Mouse (Mus musculus) Patski (cell line): ENCODE data around the gene Pim3. TPM values are rescaled to one million over a fixed set of nuclear protein-coding genes. Genes with fewer than 3 reads are reported as not detected.

ENCODE experiments used
- ATAC-seq: fragments of 100-300 bp; one replicate; pipeline ENCODE4 v1.8.0; 2021
- CTCF ChIA-PET: fragments of 350-600 bp; sonication (Branson Sonifier 250); formaldehyde crosslinking; loops from one replicate; lab custom pipeline; 2022; ENCODE audit warnings: inconsistent platforms; lab: Charles Lee
- POLR2A ChIA-PET: fragments of 350-600 bp; sonication (Branson Sonifier 250); formaldehyde crosslinking; loops from one replicate; lab custom pipeline; 2022; ENCODE audit warnings: antibody characterized with exemption, inconsistent platforms; lab: Charles Lee
- DNase-seq: peaks from one replicate; pipeline ENCODE4 v3.0.0-alpha.2; 2011; ENCODE audit warnings: low read depth, low spot score
- H3K27me3 ChIP-seq: fragments of 371-371 bp; one replicate; pipeline ENCODE4 v1.5.1; 2021
- CTCF ChIP-seq: fragments of 100-300 bp; IDR thresholded peaks from one replicate; pipeline ENCODE4 v1.5.1; 2021
- in situ Hi-C: fragments of 300-500 bp; cut with MboI; formaldehyde crosslinking; loops from 3 replicates; pipeline ENCODE4 v1.11.1; 2018; ENCODE audit warnings: low pct_unique_long_range_greater_than_20kb, mixed read lengths
- polyA plus RNA-seq: library from polyadenylated mRNA; unstranded; gene quantifications from one replicate; pipeline ENCODE4 v1.2.3, GENCODE M21; 2021

The Pim3 gene
- polyA plus RNA-seq, 1 experiment from 2014 or later, result 149 TPM

GRCm38 (mm10) chr15:88823376-88823775, 38.6 kb upstream of the Pim3 start:
- in situ Hi-C loops, result loop anchor here (10.0 kb wide), 3 partner anchors 241 to 551 kb away; partner anchors contain the start of genes Odf3b, Sco2 and Tymp
- CTCF ChIA-PET, result interaction anchor here (1.5 kb wide), 1 partner anchor 97 kb away, joined by 4 read pairs; no protein-coding TSS in a partner anchor

GRCm38 (mm10) chr15:88827466-88827865, 34.5 kb upstream of the Pim3 start:
- ChIA-PET POLR2A (interaction anchor here (0.7 to 1.2 kb wide), 6 partner anchors 39 to 108 kb away, joined by 3 to 5 read pairs (median 4); no protein-coding TSS in a partner anchor), CTCF (interaction anchor here (0.6 to 6.0 kb wide), 11 partner anchors 9 to 110 kb away, joined by 3 to 82 read pairs (median 4); partner anchors contain the start of genes Alg12 and Creld2)
- no peaks in the 10 kb centered on the region for H3K27me3 ChIP-seq
- in situ Hi-C loops, result loop anchor here (5.0 to 10.0 kb wide), 5 partner anchors 50 to 547 kb away; partner anchors contain the start of genes Odf3b, Sco2 and Tymp
- no peak for TF ChIP-seq CTCF
- DNase-seq (no peak), ATAC-seq (no peak)

More at GRCm38 (mm10) chr15:88823376-88823775, 38.6 kb upstream of the Pim3 start:
- H3K27me3 ChIP-seq, result no peaks in the 10 kb centered on the region
- DNase-seq, result no peak
- ATAC-seq, result no peak
- POLR2A ChIA-PET, result no interaction called here
- no peak for TF ChIP-seq CTCF

- no peak for ATAC-seq
- DNase-seq, result no peak
- TF ChIP-seq CTCF, result no peak
- in situ Hi-C loops, result loop anchor here (5.0 to 10.0 kb wide), 5 partner anchors 49 to 547 kb away; partner anchors contain the start of genes Odf3b, Sco2 and Tymp
- H3K27me3 ChIP-seq, result no peaks in the 10 kb centered on the region
- POLR2A ChIA-PET, result interaction anchor here (0.6 to 4.5 kb wide), 9 partner anchors 26 to 258 kb away, joined by 3 to 29 read pairs (median 4); no protein-coding TSS in a partner anchor
- CTCF ChIA-PET, result interaction anchor here (0.6 to 6.0 kb wide), 16 partner anchors 9 to 109 kb away, joined by 3 to 82 read pairs (median 4); partner anchors contain the start of genes Alg12 and Creld2
Observed at GRCm38 (mm10) chr15:88827991-88828799, 33.8 kb upstream of the Pim3 start.

- ChIA-PET POLR2A (interaction anchor here (0.6 to 4.5 kb wide), 8 partner anchors 25 to 257 kb away, joined by 3 to 44 read pairs (median 8); partner anchors contain the start of gene Pim3), CTCF (interaction anchor here (0.6 to 6.0 kb wide), 18 partner anchors 15 to 93 kb away, joined by 3 to 82 read pairs (median 4); partner anchors contain the start of gene Pim3)
- H3K27me3 ChIP-seq, result no peaks in the 10 kb centered on the region
- DNase-seq (no peak), ATAC-seq (peak; percentile 63)
- in situ Hi-C loops, result loop anchor here (5.0 to 10.0 kb wide), 5 partner anchors 48 to 546 kb away; partner anchors contain the start of genes Odf3b, Sco2 and Tymp
- TF ChIP-seq CTCF, result no peak
Observed at GRCm38 (mm10) chr15:88828800-88829705, 32.9 kb upstream of the Pim3 start.

- H3K27me3 ChIP-seq, result no peaks in the 10 kb centered on the region
- TF ChIP-seq CTCF, result no peak
- no peak for ATAC-seq
- no peak for DNase-seq
- in situ Hi-C loops, result loop anchor here (5.0 to 10.0 kb wide), 5 partner anchors 47 to 545 kb away; partner anchors contain the start of genes Odf3b, Sco2 and Tymp
- CTCF ChIA-PET, result interaction anchor here (0.6 to 6.0 kb wide), 12 partner anchors 14 to 92 kb away, joined by 3 to 82 read pairs (median 8); partner anchors contain the start of gene Pim3
- POLR2A ChIA-PET, result interaction anchor here (0.6 to 4.5 kb wide), 7 partner anchors 25 to 385 kb away, joined by 5 to 44 read pairs (median 9); partner anchors contain the start of gene Pim3
Observed at GRCm38 (mm10) chr15:88829791-88830440, 32.1 kb upstream of the Pim3 start.

- POLR2A ChIA-PET, result interaction anchor here (1.6 to 4.5 kb wide), 6 partner anchors 24 to 91 kb away, joined by 5 to 44 read pairs (median 19); partner anchors contain the start of gene Pim3
- CTCF ChIA-PET, result interaction anchor here (0.9 to 6.0 kb wide), 13 partner anchors 14 to 91 kb away, joined by 3 to 82 read pairs (median 6); partner anchors contain the start of gene Pim3
- no peaks in the 10 kb centered on the region for H3K27me3 ChIP-seq
- DNase-seq (no peak), ATAC-seq (peak; percentile 28)
- in situ Hi-C loops, result no loop called here
- no peak for TF ChIP-seq CTCF
Observed at GRCm38 (mm10) chr15:88830696-88831095, 31.3 kb upstream of the Pim3 start.

- POLR2A ChIA-PET, result interaction anchor here (2.7 to 4.5 kb wide), 3 partner anchors 23 to 34 kb away, joined by 29 to 44 read pairs (median 29); partner anchors contain the start of gene Pim3
- CTCF ChIA-PET, result interaction anchor here (0.9 to 6.0 kb wide), 9 partner anchors 13 to 90 kb away, joined by 3 to 82 read pairs (median 6); no protein-coding TSS in a partner anchor
- DNase-seq (peak; percentile 88), ATAC-seq (no peak)
- no peak for TF ChIP-seq CTCF
- H3K27me3 ChIP-seq, result no peaks in the 10 kb centered on the region
- in situ Hi-C loops, result no loop called here
Observed at GRCm38 (mm10) chr15:88831482-88831881, 30.5 kb upstream of the Pim3 start.

GRCm38 (mm10) chr15:88832536-88832935, 29.4 kb upstream of the Pim3 start:
- no peaks in the 10 kb centered on the region for H3K27me3 ChIP-seq
- no peak for ATAC-seq
- ChIA-PET POLR2A (interaction anchor here (0.6 to 4.5 kb wide), 3 partner anchors 22 to 33 kb away, joined by 3 to 44 read pairs (median 29); no protein-coding TSS in a partner anchor), CTCF (interaction anchor here (1.1 to 6.0 kb wide), 3 partner anchors 12 to 89 kb away, joined by 3 to 82 read pairs (median 6); no protein-coding TSS in a partner anchor)
- in situ Hi-C loops, result no loop called here
- TF ChIP-seq CTCF, result no peak
- DNase-seq, result no peak
